Mouse (Mus musculus) forebrain, embryonic 14.5 days (tissue): Measurements from ENCODE around the gene Inpp5e. TPM values are rescaled to one million over a fixed set of nuclear protein-coding genes. Genes with fewer than 3 reads are reported as not detected.
A peak's percentile ranks its signal among the peaks of the same experiment; 100 is the strongest.

Source experiments
- ATAC-seq: fragments of 200-750 bp; cut with Nextera tagmentation; 2 replicates; pipeline ENCODE4 v1.8.0; 2017; ENCODE audit warnings: mild to moderate bottlenecking, moderate library complexity
- DNase-seq: peaks from one replicate; pipeline ENCODE4 v3.0.0-alpha.2; 2015; ENCODE audit warnings: low spot score
- H3K27ac ChIP-seq: fragments of 300-500 bp; sonication (generic); 2 replicates; pipeline ENCODE4 v1.5.1; 2014; ENCODE audit warnings: low read depth, mild to moderate bottlenecking, control low read depth, low read length, moderate library complexity
- H3K27me3 ChIP-seq: fragments of 300-500 bp; sonication (generic); replicated peaks from 2 replicates; pipeline ENCODE4 v1.6.1; 2014; ENCODE audit warnings: low read length, control low read depth, mixed read lengths; ENCODE audit not compliant: control insufficient read depth, insufficient read depth
- H3K36me3 ChIP-seq: fragments of 300-500 bp; sonication (generic); 2 replicates; pipeline ENCODE4 v1.6.1; 2014; ENCODE audit warnings: low read length, control low read depth; ENCODE audit not compliant: control insufficient read depth, insufficient read depth
- H3K4me1 ChIP-seq: fragments of 300-500 bp; sonication (generic); 2 replicates; pipeline ENCODE4 v1.6.1; 2014; ENCODE audit warnings: antibody characterized with exemption, low read length, control low read depth; ENCODE audit not compliant: control insufficient read depth, insufficient read depth
- H3K4me2 ChIP-seq: fragments of 300-500 bp; sonication (generic); 2 replicates; pipeline ENCODE4 v1.6.1; 2014; ENCODE audit warnings: mild to moderate bottlenecking, control low read depth, low read length
- H3K4me3 ChIP-seq: fragments of 300-500 bp; sonication (generic); 2 replicates; pipeline ENCODE4 v1.5.1; 2014; ENCODE audit warnings: low read depth, low read length, control low read depth
- H3K9ac ChIP-seq: fragments of 300-500 bp; sonication (generic); 2 replicates; pipeline ENCODE4 v1.6.1; 2014; ENCODE audit warnings: mild to moderate bottlenecking, low read length, control low read depth, moderate library complexity
- H3K9me3 ChIP-seq: fragments of 300-500 bp; sonication (generic); replicated peaks from 2 replicates; pipeline ENCODE4 v1.6.1; 2016; ENCODE audit warnings: low read length, control low read depth, mixed read lengths; ENCODE audit not compliant: control insufficient read depth
- WGBS: fragments of 180-500 bp; shearing (Covaris S2); extraction: QIAGEN DNeasy Blood & Tissue Kit; methylation state at CpG from one replicate; pipeline ENCODE4 v1.1.7; 2014; 5-methylcytosine and 5-hydroxymethylcytosine counted together
- polyA plus RNA-seq: library from polyadenylated mRNA; unstranded; fragments of >200 nt; fragmentation: Nextera tagmentation; extraction: Ambion mirVana; gene quantifications from 2 replicates; pipeline ENCODE4 v1.2.1, GENCODE M21; 2014

The Inpp5e gene
- 13.9 and 16.2 TPM in 2 replicates for polyA plus RNA-seq

- peaks cover 35% of the 10 kb centered on the region for H3K4me1 ChIP-seq
- peak within 1 kb of the TSS; percentile 84 for H3K4me3 ChIP-seq
- peak within 1 kb of the TSS; percentile 93 for H3K9ac ChIP-seq
- 1% methylated on average over 56 of the region's 57 CpGs for WGBS
- peak within 1 kb of the TSS; percentile 68 for H3K27ac ChIP-seq
- peak; percentile 93 for DNase-seq
- ATAC-seq = peak; percentile 96
- H3K9me3 ChIP-seq = no peaks in the 10 kb centered on the region
- H3K4me2 ChIP-seq = peak within 1 kb of the TSS; percentile 91
- H3K27me3 ChIP-seq = no peaks in the 10 kb centered on the region
- peaks cover 50% of the 10 kb centered on the region for H3K36me3 ChIP-seq
Observed at GRCm38 (mm10) chr2:26408515-26409356, at the start of gene Inpp5e. Gene Inpp5e (minus strand): TSS chr2:26409203.

- Histone ChIP-seq H3K4me3 (no peak overlapping the region), H3K9ac (no peak overlapping the region), H3K4me2 (no peak overlapping the region), H3K4me1 (no peaks in the 10 kb centered on the region), H3K9me3 (no peaks in the 10 kb centered on the region), H3K27me3 (no peaks in the 10 kb centered on the region), H3K27ac (no peak overlapping the region), H3K36me3 (peaks cover 61% of the 10 kb centered on the region)
- ATAC-seq (no peak), DNase-seq (no peak)
- 39% methylated on average over 7 of the region's 7 CpGs for WGBS
Observed at GRCm38 (mm10) chr2:26458402-26459124, 49.6 kb upstream of the Inpp5e start.

- DNase-seq = peak; percentile 89
- Histone ChIP-seq H3K9ac (no peak overlapping the region), H3K9me3 (no peaks in the 10 kb centered on the region), H3K4me1 (peaks cover 11% of the 10 kb centered on the region), H3K36me3 (0 out of 2 replicates have a peak, but pooled peaks cover 3% of the 10 kb centered on the region), H3K4me3 (no peak overlapping the region), H3K27me3 (no peaks in the 10 kb centered on the region), H3K27ac (no peak overlapping the region), H3K4me2 (no peak overlapping the region)
- 20% methylated on average over 5 of the region's 5 CpGs for WGBS
- ATAC-seq = no peak
Observed at GRCm38 (mm10) chr2:26449121-26450060, 40.4 kb upstream of the Inpp5e start.

GRCm38 (mm10) chr2:26447451-26447850 is 38.4 kb upstream of the Inpp5e start:
- Histone ChIP-seq H3K9me3 (no peaks in the 10 kb centered on the region), H3K4me2 (no peak overlapping the region), H3K27ac (no peak overlapping the region), H3K4me1 (peaks cover 27% of the 10 kb centered on the region), H3K36me3 (no peaks in the 10 kb centered on the region), H3K27me3 (no peaks in the 10 kb centered on the region), H3K9ac (no peak overlapping the region), H3K4me3 (no peak overlapping the region)
- WGBS = 76% methylated on average over 1 of the region's 1 CpGs
- DNase-seq (no peak), ATAC-seq (no peak)

GRCm38 (mm10) chr2:26446671-26447070 is 37.7 kb upstream of the Inpp5e start:
- peak overlapping the region; percentile 86 for H3K4me3 ChIP-seq
- H3K4me1 ChIP-seq = peaks cover 27% of the 10 kb centered on the region
- H3K27me3 ChIP-seq = no peaks in the 10 kb centered on the region
- DNase-seq (no peak), ATAC-seq (no peak)
- H3K4me2 ChIP-seq = peak overlapping the region; percentile 95
- H3K9me3 ChIP-seq = no peaks in the 10 kb centered on the region
- H3K36me3 ChIP-seq = peaks cover 3% of the 10 kb centered on the region
- WGBS = 78% methylated on average over 4 of the region's 4 CpGs
- peak overlapping the region; percentile 73 for H3K9ac ChIP-seq
- H3K27ac ChIP-seq = no peak overlapping the region

- peaks cover 12% of the 10 kb centered on the region for H3K36me3 ChIP-seq
- no peaks in the 10 kb centered on the region for H3K9me3 ChIP-seq
- peaks cover 27% of the 10 kb centered on the region for H3K4me1 ChIP-seq
- H3K9ac ChIP-seq = peak overlapping the region; percentile 73
- ATAC-seq (peak; percentile 91), DNase-seq (peak; percentile 97)
- peak overlapping the region; percentile 74 for H3K27ac ChIP-seq
- 1% methylated on average over 44 of the region's 44 CpGs for WGBS
- peak overlapping the region; percentile 95 for H3K4me2 ChIP-seq
- H3K27me3 ChIP-seq = no peaks in the 10 kb centered on the region
- peak overlapping the region; percentile 86 for H3K4me3 ChIP-seq
Observed at GRCm38 (mm10) chr2:26445666-26446445, 36.9 kb upstream of the Inpp5e start.

- WGBS = under 1% methylated on average over 58 of the region's 61 CpGs
- Histone ChIP-seq H3K9me3 (no peaks in the 10 kb centered on the region), H3K9ac (peak within 1 kb of the TSS; percentile 88), H3K4me3 (peak within 1 kb of the TSS; percentile 86), H3K27me3 (no peaks in the 10 kb centered on the region), H3K4me2 (peak within 1 kb of the TSS; percentile 95), H3K27ac (peak within 1 kb of the TSS; percentile 88), H3K4me1 (peaks cover 27% of the 10 kb centered on the region), H3K36me3 (peaks cover 19% of the 10 kb centered on the region)
- ATAC-seq = peak; percentile 92
- DNase-seq = peak; percentile 100
Observed at GRCm38 (mm10) chr2:26444946-26445665, 36.1 kb upstream of the Inpp5e start, which contains the start of gene Sec16a. Gene Sec16a (minus strand): TSS chr2:26445216.
